Mouse (Mus musculus): ENCODE measurements around the gene Hps4.

GRCm38 (mm10) chr5:112305842-112306241, 37.0 kb upstream of the Hps4 start:
- TF ChIP-seq POLR2A (IDR thresholded peaks at IDR 0.05; ENCODE audit: low read depth, low read length) (no peak), CTCF (conservative IDR thresholded peaks at IDR 0.05; ENCODE audit: insufficient read depth, insufficient read length, low read depth, low read length) (no peak)

Data from kidney, adult 2 months (tissue).